Mouse (Mus musculus): ENCODE results near the gene Rmnd5b.

DNA sequence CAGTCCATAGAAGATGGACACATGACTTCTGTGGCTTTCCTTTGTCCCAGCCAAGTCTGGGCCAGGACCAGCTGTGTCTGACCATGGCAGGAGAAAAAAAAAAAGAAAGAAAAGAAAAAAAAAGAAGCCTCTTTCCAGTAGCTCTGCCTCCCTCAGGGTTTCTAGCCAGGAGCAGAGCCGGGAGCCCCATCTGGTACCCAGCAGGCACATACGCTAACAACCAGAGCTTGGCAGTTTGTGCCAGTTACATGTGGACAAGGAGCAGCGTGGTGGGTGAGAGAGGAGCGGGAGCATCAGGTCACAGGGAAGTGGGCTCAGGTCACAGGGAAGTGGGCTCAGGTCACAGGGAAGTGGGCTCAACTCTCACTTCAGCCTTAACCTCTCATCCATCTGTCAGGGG is 59.2 kb downstream of the Rmnd5b start:
- TF ChIP-seq CTCF (IDR thresholded peaks at IDR 0.05; ENCODE audit: low read depth, low read length) (no peak), POLR2AphosphoS5 (IDR thresholded peaks at IDR 0.05; ENCODE audit: insufficient replicate concordance, low read depth, low read length) (no peak), TAL1 (conservative IDR thresholded peaks at IDR 0.05; ENCODE audit: low read depth, low read length) (no peak), GATA2 (IDR thresholded peaks at IDR 0.05; ENCODE audit: borderline replicate concordance, low read depth, low read length) (no peak)

Data from G1E (cell line).